In genomic region chr13:51818170-51818943, GRCm38 (mm10) we compare ENCODE assay signal across 17 mouse cellular contexts. TPM values are rescaled to one million over a fixed set of nuclear protein-coding genes. Genes with fewer than 3 reads are reported as not detected.
DNase-seq lines count a peak whose midpoint lies in the region; ATAC-seq and TF ChIP-seq lines count a peak whose summit lies in the region.
"Had no signal": no experiment of that assay in that cellular context is flagged by ENCODE, and none has a peak within 500 bp of the region (broad histone marks: within the 10 kb centered on the region; RNA-seq: fewer than 3 reads in every experiment).

No protein-coding gene starts in this region.

- no peaks in the 10 kb centered on the region for H3K36me3 ChIP-seq in heart, embryonic 11.5 days (ENCODE audit: control insufficient read depth, insufficient read depth, low read length)
- no peaks in the 10 kb centered on the region for H3K36me3 ChIP-seq in heart, adult 2 months (ENCODE audit: control insufficient read depth, insufficient read depth, low read length)
- H3K36me3 ChIP-seq: embryonic facial prominence, embryonic 13.5 days; limb, embryonic 13.5 days; midbrain, embryonic 15.5 days had no signal

- no peaks in the 10 kb centered on the region for H3K27me3 ChIP-seq in heart, embryonic 11.5 days (ENCODE audit: control insufficient read depth, insufficient read depth, low read length)
- H3K27me3 ChIP-seq in heart, adult 2 months (ENCODE audit: control insufficient read depth, insufficient read depth, low read length): no peaks in the 10 kb centered on the region
- H3K27me3 ChIP-seq: embryonic facial prominence, embryonic 13.5 days; limb, embryonic 13.5 days; midbrain, embryonic 15.5 days had no signal

- H3K27ac ChIP-seq in heart, embryonic 11.5 days (ENCODE audit: low read depth, low read length): no peak overlapping the region
- H3K27ac ChIP-seq in heart, adult 2 months: no peak overlapping the region
- H3K27ac ChIP-seq: gastrocnemius, adult 2 months; limb, embryonic 13.5 days; liver, embryonic 14.5 days; midbrain, embryonic 15.5 days had no signal

- 60% methylated on average over 6 of the region's 6 CpGs for WGBS in heart, embryonic 11.5 days (ENCODE audit: insufficient replicate concordance)
- 47% methylated on average over 6 of the region's 6 CpGs for WGBS in heart, adult 2 months

- H3K4me2 ChIP-seq in heart, embryonic 11.5 days: no peak overlapping the region
- H3K4me2 ChIP-seq: embryonic facial prominence, embryonic 13.5 days; limb, embryonic 13.5 days; midbrain, embryonic 15.5 days had no signal

- no peak for TF ChIP-seq POLR2A in heart, adult 2 months (IDR thresholded peaks at IDR 0.05; ENCODE audit: insufficient read depth, low read depth, low read length)

- TF ChIP-seq EP300 in heart, adult 2 months (IDR thresholded peaks at IDR 0.05; ENCODE audit: insufficient read depth, low read depth, low read length): no peak

- H3K9me3 ChIP-seq in heart, embryonic 11.5 days (replicated peaks; ENCODE audit: control insufficient read depth, low read length): no peaks in the 10 kb centered on the region
- H3K9me3 ChIP-seq: embryonic facial prominence, embryonic 13.5 days; limb, embryonic 13.5 days; midbrain, embryonic 15.5 days had no signal

- TF ChIP-seq CTCF in heart, adult 2 months (IDR thresholded peaks at IDR 0.05): no peak

- DNase-seq in heart, adult 2 months: no peak
- DNase-seq in kidney, adult 11 months: peak; percentile 90
- peak; percentile 91 for DNase-seq in kidney, adult 9 months
- DNase-seq in kidney, postnatal 36 days: peak; percentile 73 to 85
- DNase-seq in Muller cell, postnatal 12 days (ENCODE audit: inconsistent ontology term): no peak
- DNase-seq in urinary bladder, adult 18-20 months (ENCODE audit: low spot score in 2 of 2): no peak
- DNase-seq: adrenal gland, postnatal 25 days; cerebellum, adult 2 months; gastrocnemius, adult 2 months; retina, postnatal 1 day; right cerebral cortex, postnatal 4 days had no signal

- intact Hi-C loops in heart, adult 2 months (cut with DNase I): no loop called here

- H3K9ac ChIP-seq in heart, embryonic 11.5 days (ENCODE audit: low read depth, low read length): peak overlapping the region; percentile 43; the same call in 1 of the 2 replicates
- H3K9ac ChIP-seq in heart, adult 2 months (ENCODE audit: low read depth, low read length): no peak overlapping the region
- H3K9ac ChIP-seq: embryonic facial prominence, embryonic 13.5 days; limb, embryonic 13.5 days; liver, embryonic 14.5 days; midbrain, embryonic 15.5 days had no signal

- ATAC-seq in heart, embryonic 11.5 days (replicated peaks; ENCODE audit: insufficient number of reproducible peaks, low FRiP score, low TSS enrichment): no peak
- ATAC-seq: lung, postnatal 0 days; midbrain, embryonic 15.5 days had no signal

- H3K4me1 ChIP-seq in heart, embryonic 11.5 days (ENCODE audit: control insufficient read depth, insufficient read depth, low read length): peaks cover 25% of the 10 kb centered on the region
- H3K4me1 ChIP-seq in heart, adult 2 months (ENCODE audit: control insufficient read depth, insufficient read depth, low read length): peaks cover 2% of the 10 kb centered on the region

- H3K4me3 ChIP-seq in heart, embryonic 11.5 days (ENCODE audit: low read depth, low read length): no peak overlapping the region
- H3K4me3 ChIP-seq in heart, adult 2 months: no peak overlapping the region
- H3K4me3 ChIP-seq: embryonic facial prominence, embryonic 13.5 days; gastrocnemius, adult 2 months; limb, embryonic 13.5 days; midbrain, embryonic 15.5 days had no signal

- no peaks in the 10 kb centered on the region for H3K79me2 ChIP-seq in heart, adult 2 months (replicated peaks; ENCODE audit: control insufficient read depth, insufficient read depth, low read length)

RNA-seq across cellular contexts. Expression of gene Sema4d, which starts 24.8 kb away (rescaled TPM):
- 11.0 and 13.7 TPM in 2 replicates for polyA plus RNA-seq in heart, embryonic 11.5 days (2014; fragmentation: Nextera tagmentation; extraction: Ambion mirVana)
- 10 to 100 TPM; 52.2 to 67.6 TPM for total RNA-seq in heart, adult 2 months (2021)
- polyA plus RNA-seq in heart, adult 2 months (2012; rRNA removed): 51.7 and 52.2 TPM in 2 replicates

RNA-seq across cellular contexts. Expression of gene Gadd45g, which starts 28.1 kb away (rescaled TPM):
- polyA plus RNA-seq in heart, embryonic 11.5 days (2014; fragmentation: Nextera tagmentation; extraction: Ambion mirVana): 45.3 and 48.9 TPM in 2 replicates
- total RNA-seq in heart, adult 2 months (2021): 10 to 100 TPM in 1 of 2 experiments, 1 to 10 TPM in 1; 8.2 to 19.0 TPM
- polyA plus RNA-seq in heart, adult 2 months (2012; rRNA removed): 19.7 and 24.3 TPM in 2 replicates

Comparison
In these comparisons a context has a peak if more than half of its experiments do, and no peak if none do; other contexts are left out.
1. DNase-seq: peak in kidney, adult 11 months (single experiment), kidney, adult 9 months (single experiment) and kidney, postnatal 36 days (2 of 2); none in heart, adult 2 months (0 of 2), Muller cell, postnatal 12 days (single experiment) and urinary bladder, adult 18-20 months (0 of 2).